Mouse (Mus musculus): ENCODE data around the gene Wwc2.
A peak's percentile ranks its signal among the peaks of the same experiment; 100 is the strongest.

Gene Wwc2

DNA sequence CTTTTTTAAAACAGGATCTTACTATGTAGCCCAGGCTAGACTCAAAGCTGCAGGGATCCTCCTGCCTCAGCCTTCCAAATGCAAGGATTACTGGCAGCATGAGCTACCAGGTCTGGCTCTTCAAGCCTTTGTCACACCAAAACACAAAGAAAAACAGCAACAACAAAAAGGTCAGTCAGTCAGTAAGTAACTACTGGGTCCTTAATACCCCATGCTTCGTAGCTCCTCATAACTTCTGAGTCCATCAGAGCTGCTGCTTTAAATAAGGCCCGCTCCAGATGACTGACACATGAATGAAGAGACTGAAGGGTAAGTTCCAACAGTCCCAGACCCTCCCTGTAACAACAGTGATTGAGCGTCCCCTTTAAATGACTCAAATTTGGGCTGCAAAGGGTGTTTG, 90.8 kb downstream of the Wwc2 start:
- no peak for DNase-seq

GRCm38 (mm10) chr8:47892419-47892818, 98.3 kb downstream of the Wwc2 start:
- DNase-seq = no peak

DNA sequence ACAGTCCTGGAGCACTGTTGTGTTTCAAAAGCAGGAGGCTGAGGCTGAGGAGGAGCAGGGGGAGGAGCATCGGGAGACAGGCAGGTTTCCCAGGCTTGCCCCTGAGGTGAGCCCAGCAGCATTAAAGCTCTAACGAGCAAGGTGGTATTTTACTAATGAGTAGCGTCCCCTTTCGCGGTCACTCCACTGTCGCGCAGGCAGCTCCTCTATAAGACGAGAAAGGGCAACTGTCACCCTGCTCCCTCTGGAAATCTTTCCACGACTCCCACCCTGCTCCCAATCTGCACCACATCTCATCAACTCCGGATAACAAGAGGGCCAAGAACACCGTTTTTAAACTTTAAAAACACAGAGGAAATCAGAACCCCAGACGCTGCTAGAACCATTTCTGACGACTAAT, 99.1 kb downstream of the Wwc2 start:
- no peak for DNase-seq

GRCm38 (mm10) chr8:47890814-47891210, 99.9 kb downstream of the Wwc2 start:
- DNase-seq = no peak

DNA sequence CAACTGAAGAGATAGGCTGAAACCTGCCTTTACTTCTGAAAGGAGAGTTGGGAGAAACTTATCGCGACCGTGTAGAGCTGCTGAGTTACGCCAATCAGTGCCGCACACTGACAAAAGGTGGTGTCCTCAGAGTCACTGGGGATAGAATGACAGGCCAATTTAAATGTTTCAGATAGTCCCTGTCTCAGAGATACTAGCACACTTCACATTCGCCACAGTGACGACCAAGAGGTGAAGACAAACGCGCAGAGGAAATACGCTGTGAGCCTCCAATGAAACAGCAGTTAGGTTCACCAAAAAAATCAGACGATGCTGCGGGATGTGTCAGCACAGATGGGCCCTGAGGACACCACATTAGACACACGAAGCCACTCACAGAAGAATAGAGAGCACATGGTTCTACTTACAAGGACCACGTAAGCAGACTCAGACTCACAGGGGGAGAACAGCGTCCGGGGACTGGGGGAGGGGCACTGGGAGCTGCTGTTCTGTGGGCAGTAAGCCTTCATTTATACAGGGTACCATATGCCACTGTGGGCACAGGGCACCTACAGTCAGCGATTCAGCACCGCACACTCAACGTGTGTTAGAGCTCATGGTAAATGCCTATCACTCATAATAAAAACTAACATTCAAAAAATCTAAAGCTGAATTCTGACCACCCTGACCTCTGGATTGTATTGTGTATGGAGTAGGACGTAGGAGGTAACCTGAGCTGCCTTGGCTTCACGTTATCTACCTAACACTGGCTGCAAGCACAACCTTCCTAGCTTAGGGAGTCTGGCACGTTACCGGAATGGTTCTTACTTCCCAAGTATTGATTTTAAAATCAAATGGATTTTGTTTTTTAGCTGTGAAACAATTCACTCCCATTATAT, 100.5 kb downstream of the Wwc2 start:
- DNase-seq = no peak

DNA sequence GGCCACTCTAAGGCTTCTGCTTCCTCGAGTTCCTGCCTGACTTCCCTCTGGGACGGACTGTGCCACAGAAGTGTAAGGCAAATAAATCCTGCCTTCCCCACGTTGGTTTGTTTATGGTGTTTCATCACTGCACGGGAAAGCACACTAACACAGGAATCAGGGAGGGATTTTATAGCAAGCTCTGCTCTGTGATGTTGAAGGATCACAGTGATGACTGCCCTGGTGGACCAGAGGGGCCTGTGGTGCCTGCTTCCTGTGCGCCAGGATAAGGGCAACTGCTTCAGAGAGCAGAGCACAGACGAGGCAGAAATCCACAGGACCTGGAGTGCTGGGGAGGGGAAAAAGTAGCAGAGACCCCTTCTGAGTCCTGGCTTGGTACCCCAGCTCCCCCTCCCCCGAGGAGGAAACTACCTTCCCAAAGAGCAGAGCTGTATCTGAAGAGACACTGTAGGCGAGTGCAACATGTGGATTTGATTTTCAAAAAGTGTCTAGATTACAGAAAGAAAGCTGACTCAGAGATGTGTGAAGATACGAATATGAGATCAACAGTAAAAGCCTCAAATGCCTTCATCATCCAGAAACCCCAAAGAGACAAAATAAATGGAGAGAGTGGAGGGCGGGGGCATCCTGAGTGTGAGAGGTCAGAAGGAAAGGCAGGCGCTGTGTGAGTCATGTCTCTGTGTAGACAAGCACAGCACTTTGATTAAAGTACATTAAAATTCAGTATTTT, 101.7 kb downstream of the Wwc2 start:
- DNase-seq = no peak

DNA sequence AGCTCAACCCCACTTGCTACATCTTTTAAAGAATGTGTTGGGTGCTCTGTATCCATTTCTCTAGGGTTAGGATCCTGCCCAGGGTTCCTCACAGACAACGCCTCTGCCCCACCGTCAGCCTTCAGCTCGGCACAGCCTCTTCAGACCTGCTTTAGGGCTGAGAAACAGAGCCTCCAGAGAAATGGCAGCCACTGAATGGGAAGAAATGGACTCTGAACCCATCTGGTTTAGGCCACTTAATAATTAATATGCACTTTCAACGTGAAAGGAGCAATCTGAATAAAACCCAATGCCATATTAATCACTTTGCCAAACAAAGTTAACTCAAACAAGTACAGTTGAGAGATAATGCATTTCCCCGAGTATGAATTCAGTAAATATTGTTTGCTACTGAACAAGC, 106.4 kb downstream of the Wwc2 start:
- no peak for DNase-seq

- DNase-seq = no peak
Observed at GRCm38 (mm10) chr8:47883739-47884138, 107.0 kb downstream of the Wwc2 start.

DNA sequence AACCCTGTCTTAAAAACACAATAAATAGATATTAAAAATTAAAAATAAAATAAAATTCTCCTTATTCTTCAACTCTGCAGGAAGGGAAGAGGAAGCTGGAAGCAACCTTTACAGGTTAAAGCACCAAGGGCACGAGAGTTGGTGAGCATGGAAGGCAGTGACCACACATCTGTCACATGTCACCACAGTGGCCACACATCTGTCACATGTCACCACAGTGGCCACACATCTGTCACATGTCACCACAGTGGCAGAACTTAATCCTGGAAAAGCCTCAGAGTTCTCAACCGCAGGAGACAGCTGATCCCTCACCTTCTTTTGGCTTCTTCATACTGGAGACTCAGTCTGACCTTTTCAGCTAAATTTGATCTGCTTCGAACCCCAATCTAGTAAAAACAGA, 112.2 kb downstream of the Wwc2 start:
- no peak for DNase-seq

DNA sequence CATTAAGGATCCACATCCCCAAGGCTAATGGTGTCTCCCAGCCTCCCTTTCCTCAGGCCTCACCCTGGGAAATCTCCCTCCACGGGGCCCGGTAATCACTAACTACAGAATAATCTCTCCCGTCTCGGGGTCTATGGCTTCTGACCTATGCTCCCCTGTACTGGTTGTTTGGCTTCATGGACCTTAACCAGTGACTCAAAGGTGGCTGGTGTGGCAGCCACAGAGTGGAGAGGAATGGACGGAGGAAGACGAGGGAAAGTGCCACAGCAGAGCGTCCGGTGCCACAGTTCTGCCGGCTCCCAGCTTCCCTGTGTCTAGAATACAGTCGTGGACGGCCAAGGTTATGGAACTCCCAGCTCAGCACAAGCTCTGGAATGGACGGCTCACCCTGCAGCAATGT, 114.9 kb downstream of the Wwc2 start:
- peak in 1 of 2 experiments; percentile 11 for DNase-seq

GRCm38 (mm10) chr8:47874497-47875178, 116.1 kb downstream of the Wwc2 start:
- DNase-seq = no peak

GRCm38 (mm10) chr8:47872361-47873107, 118.2 kb downstream of the Wwc2 start:
- peak; percentile 36 to 62 for DNase-seq

DNA sequence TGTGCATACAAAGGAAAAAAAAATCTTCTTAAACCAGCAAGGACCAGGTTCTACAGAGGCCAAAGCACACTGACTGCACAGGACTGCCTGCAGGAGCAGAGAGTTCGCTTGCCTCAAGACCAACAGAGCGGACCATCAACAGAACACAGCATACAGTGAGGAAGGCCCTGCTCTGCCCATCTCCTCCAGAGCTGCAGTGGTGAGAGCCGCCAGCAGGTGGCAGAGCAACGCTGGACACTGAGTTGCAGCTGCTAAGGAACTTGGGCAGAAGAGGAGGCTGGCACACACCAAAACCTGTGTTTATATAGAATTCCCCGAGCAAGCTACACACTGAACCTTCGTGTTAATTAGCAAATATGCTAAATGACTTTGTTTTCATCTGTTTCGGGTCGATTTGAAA, 123.7 kb downstream of the Wwc2 start:
- peak; percentile 93 to 94 for DNase-seq

DNA sequence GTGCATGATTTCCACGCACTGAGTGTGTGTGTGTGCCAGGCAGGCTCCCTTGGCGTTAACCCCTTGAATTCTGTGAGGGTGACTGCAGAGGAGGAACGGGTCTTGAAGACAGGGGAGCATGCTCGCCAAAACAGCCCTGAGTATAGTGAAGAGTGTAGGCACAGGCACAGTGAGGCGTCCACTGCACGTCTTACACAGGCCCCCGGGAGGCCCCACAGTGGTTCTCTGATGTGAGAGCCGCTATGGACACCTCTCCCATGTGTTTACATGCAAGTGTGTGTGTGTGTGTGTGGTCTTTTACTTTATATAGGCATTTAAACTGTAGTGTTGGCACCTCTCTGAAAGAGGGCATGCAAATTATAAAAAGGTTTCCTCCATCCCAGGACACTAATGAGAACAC, 124.2 kb downstream of the Wwc2 start:
- no peak for DNase-seq

- DNase-seq = no peak
Observed at GRCm38 (mm10) chr8:47859259-47859658, 131.5 kb downstream of the Wwc2 start.

DNA sequence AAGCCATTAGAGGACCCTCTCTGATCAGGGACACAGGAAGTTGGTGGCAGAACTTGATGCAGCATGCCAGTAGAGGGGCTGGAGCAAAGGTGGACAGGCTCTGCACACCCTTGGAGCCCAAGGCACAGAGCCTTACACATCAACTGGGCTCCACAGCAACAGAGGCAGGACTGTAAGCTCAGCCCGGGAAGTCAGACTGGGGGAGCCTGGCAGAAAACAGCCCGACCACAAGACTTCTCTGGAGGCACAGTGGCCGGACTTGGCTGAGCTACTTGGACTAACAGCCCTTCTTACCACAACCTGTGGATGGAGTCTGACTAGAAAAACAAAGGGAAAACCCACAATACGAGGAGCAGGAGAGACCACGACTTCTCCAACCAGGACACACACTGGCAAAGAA, 137.4 kb downstream of the Wwc2 start:
- no peak for DNase-seq

- DNase-seq = peak in 1 of 2 experiments; percentile 45
Observed at GRCm38 (mm10) chr8:47852737-47853136, 138.0 kb downstream of the Wwc2 start.

DNA sequence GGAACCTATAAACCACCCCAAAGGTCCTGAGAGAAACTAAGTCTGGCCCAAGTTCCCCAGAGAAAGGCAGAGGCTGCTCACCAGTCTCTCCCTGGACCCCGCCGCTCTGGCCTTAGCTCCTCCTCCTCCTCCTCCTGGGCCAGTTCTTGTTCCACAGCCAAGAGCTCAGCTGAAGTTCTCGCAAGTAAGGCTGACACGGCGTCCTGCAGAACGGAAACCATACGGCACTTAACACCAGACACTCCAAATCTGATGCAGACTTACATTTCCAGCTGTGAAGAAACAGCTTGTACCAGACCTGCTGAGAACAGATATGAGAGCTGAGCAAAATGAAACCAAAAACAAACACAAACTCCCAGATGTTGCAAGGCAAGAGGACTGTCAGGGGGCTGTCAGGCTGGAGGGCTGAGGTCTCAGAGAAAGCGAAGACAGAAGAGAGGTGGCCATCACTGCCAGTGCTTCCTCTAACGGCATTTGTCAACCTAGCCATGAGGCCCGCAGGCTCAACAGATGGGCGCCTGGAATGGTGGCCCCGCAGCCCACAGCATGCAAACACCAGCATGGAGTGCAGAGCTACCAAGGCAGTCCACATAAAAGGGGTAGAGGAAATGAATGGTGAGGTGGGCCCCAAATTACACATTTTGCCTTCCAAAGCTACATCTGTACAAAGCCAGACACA, 138.8 kb downstream of the Wwc2 start:
- DNase-seq = peak; percentile 73 to 79

DNA sequence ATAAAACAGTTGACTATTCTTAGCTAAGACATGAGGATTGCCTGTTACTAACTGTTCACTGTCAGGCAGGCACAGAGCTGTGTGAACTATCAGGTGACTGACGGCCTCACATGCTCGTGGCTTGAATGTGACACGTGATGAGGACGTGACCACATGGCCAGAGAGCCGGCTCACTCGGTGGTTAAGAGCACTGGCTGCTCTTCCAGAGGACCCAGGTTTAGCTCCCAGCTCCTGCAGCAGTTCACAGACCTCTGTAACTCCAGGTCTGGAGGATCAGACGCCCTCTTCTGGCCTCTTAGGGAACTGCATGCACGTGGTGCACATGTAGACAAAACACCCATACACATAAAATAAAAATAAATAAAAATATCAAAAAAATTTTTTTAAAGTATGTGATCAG, 140.9 kb downstream of the Wwc2 start:
- peak; percentile 38 to 54 for DNase-seq

- no peak for DNase-seq
Observed at GRCm38 (mm10) chr8:47847931-47848330, 142.8 kb downstream of the Wwc2 start.

- DNase-seq = no peak
Observed at GRCm38 (mm10) chr8:47847161-47847560, 143.6 kb downstream of the Wwc2 start.

DNA sequence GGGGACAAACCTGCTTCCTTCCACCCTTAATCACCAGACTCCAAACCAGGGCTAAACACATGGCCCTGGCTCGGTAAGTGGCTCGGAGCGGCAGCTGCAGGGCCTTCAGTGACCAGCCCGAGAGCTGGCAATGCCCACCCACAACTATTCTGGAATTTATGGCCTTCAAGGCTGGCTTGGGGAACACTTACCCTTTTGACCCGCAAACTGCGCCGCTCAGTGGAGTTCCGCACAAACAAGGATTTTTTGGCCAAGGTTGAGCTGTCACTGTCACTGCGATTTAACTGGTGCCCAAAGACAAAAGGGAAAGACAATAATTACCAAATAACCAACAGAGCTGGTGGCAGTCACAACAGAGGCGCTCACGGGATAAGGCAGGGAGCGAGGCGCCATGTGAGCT, 144.8 kb downstream of the Wwc2 start:
- DNase-seq = peak; percentile 37 to 65
